ENCODE assay signal across 26 mouse cellular contexts in genomic region chr11:33951155-33951554, GRCm38 (mm10). TPM values are rescaled to one million over a fixed set of nuclear protein-coding genes. Genes with fewer than 3 reads are reported as not detected.
DNase-seq lines count a peak whose midpoint lies in the region; ATAC-seq and TF ChIP-seq lines count a peak whose summit lies in the region.
"Had no signal": no experiment of that assay in that cellular context is flagged by ENCODE, and none has a peak within 500 bp of the region (broad histone marks: within the 10 kb centered on the region; RNA-seq: fewer than 3 reads in every experiment).

No protein-coding gene starts in this region.

- no peaks in the 10 kb centered on the region for H3K4me1 ChIP-seq in lung, embryonic 14.5 days (ENCODE audit: insufficient read depth)
- no peaks in the 10 kb centered on the region for H3K4me1 ChIP-seq in lung, postnatal 0 days (ENCODE audit: insufficient read depth, low read depth, low read length)
- H3K4me1 ChIP-seq: heart, embryonic 10.5 days; liver, embryonic 12.5 days; midbrain, embryonic 15.5 days had no signal

- H3K27me3 ChIP-seq in lung, embryonic 14.5 days (ENCODE audit: insufficient read depth, low read length), result no peaks in the 10 kb centered on the region
- H3K27me3 ChIP-seq in lung, postnatal 0 days (replicated peaks; ENCODE audit: insufficient read depth, low read length), result no peaks in the 10 kb centered on the region
- H3K27me3 ChIP-seq: limb, embryonic 13.5 days; midbrain, embryonic 15.5 days had no signal

- H3K4me2 ChIP-seq in lung, embryonic 14.5 days, result no peak overlapping the region
- H3K4me2 ChIP-seq in lung, postnatal 0 days (replicated peaks; ENCODE audit: low read depth, low read length), result no peak overlapping the region
- H3K4me2 ChIP-seq: limb, embryonic 13.5 days; liver, embryonic 12.5 days; midbrain, embryonic 15.5 days had no signal

- 48% methylated on average over 5 of the region's 5 CpGs for WGBS in lung, embryonic 14.5 days
- WGBS in lung, postnatal 0 days, result 46% methylated on average over 5 of the region's 5 CpGs

- TF ChIP-seq EP300 in lung, postnatal 0 days (IDR thresholded peaks at IDR 0.05), result no peak

- H3K9me3 ChIP-seq in lung, embryonic 14.5 days (ENCODE audit: low read depth, low read length), result no peaks in the 10 kb centered on the region
- H3K9me3 ChIP-seq in lung, postnatal 0 days (ENCODE audit: low read length), result no peaks in the 10 kb centered on the region
- H3K9me3 ChIP-seq: heart, embryonic 10.5 days; liver, embryonic 12.5 days; midbrain, embryonic 15.5 days had no signal

- ATAC-seq in lung, embryonic 14.5 days (ENCODE audit: insufficient read depth), result no peak
- ATAC-seq in lung, postnatal 0 days, result no peak
- ATAC-seq: hindbrain, postnatal 0 days; liver, embryonic 12.5 days; midbrain, embryonic 15.5 days had no signal

- peak; percentile 13 for DNase-seq in lung, embryonic 14.5 days
- no peak for DNase-seq in lung, postnatal 0 days (ENCODE audit: low spot score)
- peak; percentile 43 for DNase-seq in ZHBTc4 (ENCODE audit: low read depth, low spot score)
- peak; percentile 47 for DNase-seq in embryo, embryonic 11 days
- DNase-seq in forelimb bud, embryonic 11.5 days (ENCODE audit: low read depth, low spot score), result peak; percentile 38
- DNase-seq in natural killer cell, adult 2 months (ENCODE audit: low spot score in 2 of 2), result no peak
- DNase-seq in left cerebral cortex, adult 8-10 months (ENCODE audit: low spot score in 2 of 2), result no peak
- DNase-seq: adrenal gland, postnatal 14 days; cerebellum, postnatal 14 days; gastrocnemius, adult 2 months; kidney, adult 9 months; kidney, postnatal 14 days; lung, adult 18-20 months; lung, postnatal 4 days; right cerebral cortex, postnatal 14 days; spleen, adult 18-20 months had no signal

- TF ChIP-seq CTCF in lung, embryonic 14.5 days (IDR thresholded peaks at IDR 0.05; ENCODE audit: low read depth), result no peak
- TF ChIP-seq CTCF in lung, postnatal 0 days (IDR thresholded peaks at IDR 0.05), result no peak

- no peaks in the 10 kb centered on the region for H3K36me3 ChIP-seq in lung, embryonic 14.5 days (ENCODE audit: insufficient read depth)
- no peaks in the 10 kb centered on the region for H3K36me3 ChIP-seq in lung, postnatal 0 days (ENCODE audit: insufficient read depth, low read length)
- H3K36me3 ChIP-seq: heart, embryonic 10.5 days; limb, embryonic 13.5 days; liver, embryonic 12.5 days; midbrain, embryonic 15.5 days had no signal

- H3K27ac ChIP-seq in lung, embryonic 14.5 days (ENCODE audit: low read depth), result no peak overlapping the region
- no peak overlapping the region for H3K27ac ChIP-seq in lung, postnatal 0 days (ENCODE audit: low read length)
- H3K27ac ChIP-seq: gastrocnemius, adult 2 months; heart, embryonic 10.5 days; hindbrain, postnatal 0 days; layer of hippocampus, adult 2 months; limb, embryonic 13.5 days; liver, embryonic 12.5 days; midbrain, embryonic 15.5 days had no signal

- H3K9ac ChIP-seq in lung, embryonic 14.5 days, result no peak overlapping the region
- H3K9ac ChIP-seq in lung, postnatal 0 days (replicated peaks; ENCODE audit: low read depth), result no peak overlapping the region
- H3K9ac ChIP-seq: limb, embryonic 13.5 days; liver, embryonic 12.5 days; midbrain, embryonic 15.5 days had no signal

- no peak overlapping the region for H3K4me3 ChIP-seq in lung, embryonic 14.5 days (ENCODE audit: low read depth, low read length)
- H3K4me3 ChIP-seq in lung, postnatal 0 days (ENCODE audit: low read depth, low read length), result no peak overlapping the region
- H3K4me3 ChIP-seq: gastrocnemius, adult 2 months; heart, embryonic 10.5 days; layer of hippocampus, adult 2 months; limb, embryonic 13.5 days; liver, embryonic 12.5 days; midbrain, embryonic 15.5 days had no signal

RNA-seq across cellular contexts. Expression of gene Kcnmb1, which starts 11.7 kb away (rescaled TPM):
- polyA plus RNA-seq in lung, embryonic 14.5 days (2014; fragmentation: Nextera tagmentation; extraction: Ambion mirVana), result 1.3 and 1.7 TPM in 2 replicates
- polyA plus RNA-seq in lung, postnatal 0 days (2015; fragmentation: Nextera tagmentation; extraction: Ambion mirVana), result 0.66 and 0.74 TPM in 2 replicates
- total RNA-seq in left cerebral cortex, adult 8-10 months (2022), result under 1 TPM; 0.35 to 0.66 (median 0.42) TPM
- total RNA-seq: hematopoietic stem cell, adult 5-6 weeks; megakaryocyte-erythroid progenitor cell, adult 5-6 weeks; neutrophil, adult 5-6 weeks had no signal

RNA-seq across cellular contexts. Expression of gene Kcnip1, which starts 41.8 kb away (rescaled TPM):
- polyA plus RNA-seq in lung, embryonic 14.5 days (2014; fragmentation: Nextera tagmentation; extraction: Ambion mirVana), result 0.42 and 0.62 TPM in 2 replicates
- polyA plus RNA-seq in lung, postnatal 0 days (2015; fragmentation: Nextera tagmentation; extraction: Ambion mirVana), result 0.18 and 0.27 TPM in 2 replicates
- total RNA-seq in left cerebral cortex, adult 8-10 months (2022), result 10 to 100 TPM; 25.7 to 29.8 (median 29.5) TPM
- total RNA-seq: gastrocnemius, adult 2 months; hematopoietic stem cell, adult 5-6 weeks; megakaryocyte-erythroid progenitor cell, adult 5-6 weeks; neutrophil, adult 5-6 weeks had no signal
- polyA plus RNA-seq: C2C12 had no signal

Comparison
In these comparisons a context has a peak if more than half of its experiments do, and no peak if none do; other contexts are left out.
1. DNase-seq: peak in lung, embryonic 14.5 days (single experiment), ZHBTc4 (single experiment), embryo, embryonic 11 days (single experiment) and forelimb bud, embryonic 11.5 days (single experiment); none in lung, postnatal 0 days (single experiment), natural killer cell, adult 2 months (0 of 2) and left cerebral cortex, adult 8-10 months (0 of 2).